Mouse (Mus musculus): ENCODE data around the gene Cnih3.

Cnih3 gene

DNA sequence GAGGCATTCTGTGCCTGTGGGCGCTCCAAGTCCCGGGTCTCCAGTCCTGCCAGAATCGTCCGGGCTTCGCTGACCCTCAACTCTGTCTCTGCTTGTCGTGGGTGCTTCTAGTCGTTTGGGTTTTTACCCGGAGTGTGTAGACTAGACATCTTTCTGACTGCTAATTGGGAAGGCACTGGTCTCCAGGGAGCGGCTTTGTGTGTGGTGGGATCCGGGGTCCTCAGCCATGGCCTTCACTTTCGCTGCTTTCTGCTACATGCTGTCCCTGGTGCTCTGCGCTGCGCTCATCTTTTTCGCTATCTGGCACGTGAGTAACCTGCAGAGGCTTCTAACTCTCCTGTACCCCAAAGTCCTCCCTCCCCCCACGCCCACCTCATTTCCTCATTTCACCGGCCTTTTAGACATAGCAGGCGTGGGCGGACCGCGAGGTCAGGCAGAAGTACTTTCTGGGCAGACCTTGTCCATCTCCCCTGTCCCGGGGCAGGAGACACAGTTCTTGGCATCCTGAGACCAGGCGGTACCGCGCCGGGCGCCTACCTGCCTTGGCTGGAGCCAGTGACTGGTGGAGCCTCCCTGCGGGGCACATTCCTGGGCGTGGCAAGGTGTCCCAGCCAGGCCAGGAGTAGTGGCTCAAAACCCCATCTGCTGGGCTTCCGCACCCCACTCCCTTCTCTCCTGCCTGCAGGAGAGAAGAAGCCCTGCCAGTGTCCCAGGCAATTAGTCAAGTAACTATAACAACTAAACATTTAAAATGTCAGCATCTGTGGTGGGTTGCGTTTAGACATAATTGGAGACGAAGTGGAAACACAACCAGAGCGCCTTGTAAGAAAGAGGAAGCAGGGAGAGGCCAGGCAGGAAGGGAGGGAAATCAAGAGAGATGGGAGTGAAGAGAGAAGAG lies 1.0 kb downstream of the Cnih3 start:
- DNase-seq (ENCODE audit: low read depth, low spot score): no peak

DNA sequence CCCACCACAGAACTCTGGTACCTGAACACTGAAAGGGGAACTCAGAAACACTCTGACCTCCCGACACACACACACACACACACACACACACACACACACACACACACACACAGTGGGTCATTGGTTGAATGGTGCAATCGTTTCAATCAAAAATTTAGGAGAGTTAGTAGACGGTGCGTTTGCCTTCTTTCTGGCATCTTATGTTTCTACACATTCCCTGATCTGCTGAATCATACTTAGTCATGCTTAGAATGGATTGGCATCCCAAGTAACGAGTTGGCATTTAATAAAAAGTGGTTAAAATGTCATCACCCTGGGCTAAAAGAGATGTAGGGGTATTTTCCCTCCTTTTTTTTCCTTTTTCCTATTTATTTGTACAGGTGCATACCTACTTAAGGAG lies 3.3 kb downstream of the Cnih3 start:
- DNase-seq (ENCODE audit: low read depth, low spot score): no peak

DNA sequence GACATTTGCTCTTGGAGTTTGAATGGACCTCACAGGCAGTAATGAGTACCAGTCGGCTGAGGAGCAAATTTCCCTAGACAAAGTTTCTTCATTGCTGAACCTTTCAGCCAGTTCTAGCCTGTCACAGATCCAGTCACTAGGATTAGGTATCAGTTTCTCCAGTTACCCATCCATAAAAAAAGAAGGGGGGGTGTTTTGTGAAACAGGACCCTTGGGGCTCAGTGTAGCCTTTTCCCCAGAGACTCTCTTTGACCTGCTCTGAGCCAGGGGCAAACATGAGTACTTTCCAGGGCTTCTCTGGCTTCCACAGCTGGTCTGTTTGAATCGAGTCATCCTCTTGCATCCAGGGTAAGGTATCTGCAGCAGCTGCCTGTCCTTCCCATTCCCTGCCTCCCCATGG lies 5.4 kb downstream of the Cnih3 start:
- DNase-seq (ENCODE audit: low read depth, low spot score): no peak

DNA sequence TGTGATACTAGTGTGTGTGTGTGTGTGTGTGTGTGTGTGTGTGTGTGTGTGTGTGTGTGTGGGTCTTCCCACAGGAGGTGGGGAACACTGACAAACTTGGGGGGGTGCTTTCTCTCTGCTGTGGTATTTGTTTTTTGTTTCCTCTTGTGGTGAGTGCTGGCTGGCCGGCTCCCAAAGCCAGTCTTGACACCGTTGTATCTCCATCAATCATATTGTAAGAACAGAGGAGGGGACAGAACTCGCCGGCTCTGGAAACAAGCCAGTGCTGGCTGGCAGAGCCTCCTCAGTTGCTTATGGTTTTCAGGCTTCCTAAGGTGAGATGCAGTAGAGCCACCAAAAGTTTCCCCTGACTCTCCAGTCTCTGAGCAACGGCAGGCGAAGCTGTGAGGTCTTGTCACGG lies 6.1 kb downstream of the Cnih3 start:
- no peak for DNase-seq (ENCODE audit: low read depth, low spot score)

DNA sequence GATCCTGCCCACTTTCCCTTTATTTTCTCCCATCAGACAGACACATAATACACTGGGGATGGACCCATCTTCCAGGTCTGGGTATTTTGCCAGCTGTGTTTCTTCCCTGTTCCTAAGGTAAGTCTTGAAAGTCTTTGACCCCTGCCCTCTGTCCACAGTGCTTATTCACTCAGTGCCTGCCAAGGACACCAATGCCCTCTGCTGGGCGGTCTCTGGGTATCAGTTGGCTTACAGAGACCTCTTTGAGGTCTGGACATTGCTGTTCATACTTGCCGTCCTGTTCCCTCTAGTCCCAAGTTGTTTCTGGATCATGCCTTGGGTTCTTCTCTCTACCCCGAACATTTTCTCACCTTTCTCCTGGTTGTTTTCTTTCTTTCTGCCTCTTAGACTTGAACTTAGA lies 8.3 kb downstream of the Cnih3 start:
- no peak for DNase-seq (ENCODE audit: low read depth, low spot score)

DNA sequence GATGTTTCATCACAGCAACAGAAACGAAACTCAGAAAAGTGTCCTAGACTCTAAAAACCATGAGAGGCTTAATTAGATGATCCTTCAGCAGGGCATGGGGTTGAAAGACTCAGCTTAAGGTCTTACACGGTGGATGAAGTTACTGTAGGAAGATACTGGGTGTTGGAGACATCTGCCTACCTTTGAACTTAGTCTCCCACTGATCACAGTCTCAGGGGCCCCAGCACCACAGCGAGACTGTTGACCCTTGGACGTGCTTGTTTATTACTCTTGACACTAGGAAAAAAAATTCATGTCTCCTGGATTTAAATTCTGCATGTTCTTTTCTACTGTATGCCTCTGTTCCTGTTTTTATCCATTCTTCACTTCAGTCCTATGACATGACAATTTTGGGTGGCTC lies 11.6 kb downstream of the Cnih3 start:
- DNase-seq (ENCODE audit: low read depth, low spot score): no peak

DNA sequence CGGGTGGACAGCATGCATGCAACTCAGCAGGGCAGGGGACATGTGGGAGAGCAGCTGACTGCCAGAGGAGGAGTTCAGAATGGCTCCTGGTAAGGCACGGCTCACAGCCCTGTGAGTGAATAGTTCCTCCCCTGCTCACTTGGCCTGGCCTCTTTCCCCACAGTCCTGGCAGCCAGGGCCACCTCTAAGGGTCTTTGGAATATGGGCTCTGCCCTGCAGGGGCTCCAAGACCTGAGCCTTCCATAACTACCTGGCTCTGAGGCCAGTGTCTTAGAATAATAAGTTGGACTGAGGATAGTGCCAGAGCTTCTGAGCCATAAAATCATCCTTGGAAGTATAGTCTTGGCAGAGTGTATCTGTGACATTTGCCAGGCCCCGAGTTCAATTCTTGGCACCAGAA lies 12.9 kb downstream of the Cnih3 start:
- no peak for DNase-seq (ENCODE audit: low read depth, low spot score)

DNA sequence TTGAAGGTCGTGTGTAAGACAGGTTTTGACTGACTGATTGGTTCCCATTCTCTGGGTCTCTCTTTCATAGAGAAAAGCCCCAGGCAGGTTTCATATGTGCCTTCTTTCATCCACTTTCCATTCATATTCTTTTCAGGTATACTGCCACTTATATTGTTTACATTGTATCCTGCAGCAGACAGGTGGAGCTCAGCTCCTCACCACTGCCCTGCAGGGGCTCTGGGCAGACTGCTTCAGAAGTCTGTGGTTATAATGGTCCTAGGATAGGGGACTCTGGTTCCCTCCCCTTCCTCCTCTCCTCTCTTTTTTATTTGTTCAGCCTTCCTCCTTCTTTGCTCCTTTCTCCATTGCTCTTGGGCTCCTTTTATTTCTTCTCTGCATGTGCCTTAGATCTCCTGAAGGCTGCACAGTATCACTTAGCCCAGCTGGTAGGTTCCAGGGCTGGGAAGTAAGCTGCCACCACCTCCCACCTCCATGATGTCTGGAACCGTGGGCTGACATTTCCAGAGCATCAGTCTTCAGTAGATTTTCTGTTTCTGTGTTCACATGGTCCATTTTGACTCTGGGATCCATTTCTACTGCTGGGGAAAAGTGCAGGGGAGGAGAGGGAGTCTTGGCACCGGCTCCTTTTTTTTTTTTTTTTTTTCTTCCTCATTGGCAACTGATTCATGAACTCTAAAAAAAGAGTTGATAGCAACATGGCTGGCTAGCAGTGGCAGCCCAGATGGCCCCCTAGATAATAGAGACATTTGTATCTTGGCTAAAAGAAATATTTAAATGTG lies 16.6 kb downstream of the Cnih3 start:
- DNase-seq (ENCODE audit: low read depth, low spot score): no peak

DNA sequence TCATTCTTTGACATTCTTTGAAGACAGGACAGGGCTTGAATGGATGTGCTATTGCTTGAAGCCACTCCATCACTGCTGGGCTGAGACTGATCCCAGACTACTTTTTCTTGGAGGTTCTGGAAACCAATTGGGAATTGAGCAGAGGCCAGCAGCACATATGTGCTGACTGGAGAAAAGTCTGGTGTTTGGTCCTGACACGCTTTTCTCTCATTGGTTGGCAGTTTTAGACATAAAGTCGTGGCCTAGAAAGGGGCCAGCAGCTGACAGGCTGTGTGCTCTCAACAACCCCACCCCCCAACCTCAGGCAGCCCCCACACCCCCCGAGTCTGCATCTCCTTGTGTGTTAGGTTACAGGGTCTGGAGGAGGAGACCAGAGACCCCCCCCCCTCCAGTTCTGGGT lies 17.9 kb downstream of the Cnih3 start:
- DNase-seq (ENCODE audit: low read depth, low spot score): no peak

DNA sequence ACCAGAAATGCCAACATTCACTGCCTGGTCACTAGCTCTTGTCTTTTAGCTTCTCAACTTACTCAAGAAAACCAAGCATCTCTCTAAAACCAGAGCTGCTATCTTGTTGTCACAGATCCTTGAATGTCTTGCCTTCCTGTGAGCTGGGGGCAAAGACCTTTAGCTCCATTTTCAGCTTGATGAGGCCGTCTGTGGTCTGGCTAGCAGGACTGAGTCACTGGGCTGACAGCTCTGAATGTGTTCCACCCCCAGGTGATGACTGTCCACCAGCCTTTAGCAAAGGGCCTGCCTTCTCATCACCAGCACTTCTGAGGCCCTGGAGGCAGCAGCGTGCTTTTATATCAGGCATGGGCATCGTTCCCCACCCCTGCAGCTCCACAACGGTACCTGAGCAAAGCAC lies 18.8 kb downstream of the Cnih3 start:
- DNase-seq (ENCODE audit: low read depth, low spot score): no peak

DNA sequence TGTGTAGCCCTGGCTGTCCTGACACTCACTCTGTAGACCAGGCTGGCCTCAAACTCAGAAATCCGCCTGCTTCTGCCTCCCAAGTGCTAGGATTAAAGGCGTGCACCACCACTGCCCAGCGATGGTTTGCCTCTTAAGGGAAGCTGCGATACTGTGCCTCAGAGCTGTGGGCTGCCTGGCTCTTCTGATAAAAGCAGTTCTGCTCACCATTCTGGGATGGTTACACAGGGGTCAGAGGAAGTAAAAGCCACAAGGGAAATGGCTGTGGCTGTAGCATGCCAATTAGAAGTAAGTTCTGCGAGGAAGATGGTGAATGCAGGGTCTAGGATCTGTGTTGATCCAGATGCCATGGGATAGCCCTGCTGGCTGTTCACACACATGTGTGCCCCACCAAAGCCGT lies 19.9 kb downstream of the Cnih3 start:
- DNase-seq (ENCODE audit: low read depth, low spot score): no peak

DNA sequence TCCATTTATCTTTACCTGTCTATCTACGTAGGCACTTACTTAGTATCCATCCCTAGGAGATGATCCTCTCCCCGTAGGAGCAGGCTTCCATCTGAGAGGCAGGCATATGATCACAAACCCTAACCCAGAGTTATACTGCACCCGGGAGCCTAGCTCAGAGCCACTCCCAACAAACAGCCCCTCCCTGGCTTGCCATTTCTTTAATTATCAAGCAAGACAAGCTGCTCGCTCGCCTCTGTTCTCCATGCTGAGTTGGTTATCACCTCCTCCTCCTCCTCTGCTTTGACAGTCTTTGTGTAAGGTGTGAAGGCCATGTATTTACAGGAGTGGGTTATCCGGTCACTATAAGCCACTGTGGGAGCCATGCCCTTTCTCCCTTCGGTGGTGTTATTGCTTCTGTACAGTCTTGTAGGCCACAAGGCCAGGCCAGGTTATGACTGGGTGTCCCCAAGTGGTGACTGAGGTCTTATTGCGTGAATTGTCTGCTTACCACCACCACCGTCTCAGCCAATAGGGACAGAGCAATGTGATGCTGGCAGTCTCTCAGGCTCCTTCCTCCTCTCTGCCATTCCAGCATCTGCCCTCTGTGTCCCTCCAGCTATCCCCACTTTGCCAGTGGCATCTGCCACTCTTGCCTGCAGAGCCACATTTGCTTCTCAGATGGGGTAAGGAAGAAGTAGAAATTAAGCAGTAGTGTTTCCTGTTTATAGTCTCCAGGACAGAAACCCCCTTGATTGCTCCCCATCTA lies 22.4 kb downstream of the Cnih3 start:
- no peak for DNase-seq (ENCODE audit: low read depth, low spot score)

DNA sequence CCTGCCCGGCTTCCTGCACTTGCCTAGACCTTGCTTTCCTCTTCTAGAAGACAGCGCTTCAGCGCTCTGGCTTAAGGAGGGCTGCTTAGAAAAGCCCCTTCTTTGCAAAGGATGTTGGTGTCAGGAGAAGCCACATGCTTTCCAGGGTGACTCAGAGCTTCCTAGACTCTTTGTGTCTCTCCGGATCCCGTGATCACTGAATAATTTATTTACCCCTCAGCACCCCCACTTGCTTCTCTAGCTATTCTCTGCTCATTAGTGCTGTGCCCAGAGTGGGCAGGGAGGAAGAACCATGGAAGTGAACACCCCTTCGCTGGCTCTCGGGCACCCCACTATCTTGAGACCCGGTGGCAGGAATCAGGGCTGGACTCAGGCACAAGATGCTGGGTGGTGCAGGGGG lies 24.0 kb downstream of the Cnih3 start:
- no peak for DNase-seq (ENCODE audit: low read depth, low spot score)

DNA sequence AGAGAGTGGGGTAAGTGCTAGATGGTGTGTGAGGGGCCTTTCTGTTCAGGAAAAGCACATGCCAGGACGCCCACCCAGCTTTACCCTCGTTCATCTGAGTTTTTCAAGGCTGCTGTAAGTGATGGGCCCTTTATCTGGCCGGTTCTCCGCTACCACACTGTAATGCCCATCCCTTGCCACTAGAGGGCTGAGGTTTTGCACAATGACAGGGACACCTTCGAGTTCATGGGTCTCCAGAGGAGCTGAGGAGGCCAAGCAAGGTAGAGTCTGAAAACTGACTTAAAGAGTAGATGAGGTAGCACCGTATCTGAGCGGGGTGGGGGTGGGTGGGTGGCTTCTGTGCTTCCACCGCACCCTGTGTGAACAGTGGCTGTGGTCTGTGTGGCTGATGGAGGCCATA lies 27.2 kb downstream of the Cnih3 start:
- no peak for DNase-seq (ENCODE audit: low read depth, low spot score)

DNA sequence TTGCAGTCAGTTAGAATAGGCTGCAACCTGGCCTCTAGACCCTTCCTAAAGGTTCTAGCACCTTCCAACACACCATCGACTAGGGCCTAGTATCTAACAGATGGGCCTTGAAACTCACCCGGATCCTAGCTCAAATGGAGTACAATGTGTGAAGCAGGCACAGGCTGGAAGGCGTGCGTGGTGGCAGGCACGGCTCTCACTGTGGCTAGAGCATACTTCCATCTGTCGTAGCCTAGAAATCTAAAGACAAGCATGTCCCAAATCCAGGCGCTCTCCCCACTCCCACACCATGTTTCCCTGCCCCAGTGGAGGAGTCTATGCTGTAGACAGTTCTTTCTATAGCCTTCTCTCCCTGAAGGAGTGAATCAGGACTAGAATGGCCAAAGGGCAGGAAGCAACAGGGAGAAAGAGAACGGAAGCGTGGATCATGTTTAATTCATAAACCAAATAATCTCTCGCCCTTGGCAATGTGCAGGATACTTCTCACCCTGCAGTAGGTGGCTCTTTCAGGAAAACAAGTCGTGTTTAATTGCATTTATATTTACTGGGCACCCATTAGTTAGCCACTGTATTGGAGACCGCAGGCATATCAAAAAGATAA lies 29.1 kb downstream of the Cnih3 start:
- DNase-seq (ENCODE audit: low read depth, low spot score): no peak

DNA sequence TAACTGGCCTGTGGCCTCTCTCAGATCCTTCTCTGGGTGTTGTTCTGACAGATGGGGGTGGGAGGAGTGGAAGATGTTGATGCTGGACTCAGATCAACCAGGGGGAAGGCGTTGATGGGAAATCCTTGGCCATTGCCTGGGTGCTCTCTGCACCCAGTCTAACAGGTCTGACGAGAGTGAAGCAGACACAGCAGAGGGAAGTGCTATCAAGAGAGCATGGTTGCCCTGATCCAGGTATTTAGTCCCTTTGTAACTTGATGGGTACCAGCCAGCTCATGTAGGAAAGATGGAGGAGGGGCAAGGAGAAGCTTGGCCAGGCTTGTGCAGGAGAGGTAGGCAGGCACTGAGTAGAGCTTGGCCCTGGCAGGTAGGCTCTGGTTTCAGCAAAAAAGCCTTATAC lies 36.8 kb downstream of the Cnih3 start:
- no peak for DNase-seq (ENCODE audit: low read depth, low spot score)

DNA sequence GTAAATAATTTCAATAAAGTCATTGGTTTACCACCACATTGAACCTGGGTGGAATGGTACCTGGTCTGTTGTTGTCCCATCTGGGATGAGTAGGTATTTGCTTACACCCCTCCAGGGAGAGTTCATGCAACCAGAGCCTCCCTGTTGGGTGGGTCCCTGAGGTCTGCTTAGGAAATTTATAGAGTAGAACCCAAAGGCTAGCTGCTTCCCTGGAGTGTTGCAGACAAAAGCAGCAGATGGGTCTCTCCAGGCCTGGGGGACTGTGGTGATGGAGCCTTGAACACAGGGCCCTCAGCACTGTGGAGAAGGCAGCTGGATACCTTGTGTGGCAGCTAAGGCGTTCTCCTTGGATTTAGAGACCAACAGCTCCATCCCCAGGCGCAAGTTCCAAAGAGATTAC lies 40.1 kb downstream of the Cnih3 start:
- DNase-seq (ENCODE audit: low read depth, low spot score): no peak

DNA sequence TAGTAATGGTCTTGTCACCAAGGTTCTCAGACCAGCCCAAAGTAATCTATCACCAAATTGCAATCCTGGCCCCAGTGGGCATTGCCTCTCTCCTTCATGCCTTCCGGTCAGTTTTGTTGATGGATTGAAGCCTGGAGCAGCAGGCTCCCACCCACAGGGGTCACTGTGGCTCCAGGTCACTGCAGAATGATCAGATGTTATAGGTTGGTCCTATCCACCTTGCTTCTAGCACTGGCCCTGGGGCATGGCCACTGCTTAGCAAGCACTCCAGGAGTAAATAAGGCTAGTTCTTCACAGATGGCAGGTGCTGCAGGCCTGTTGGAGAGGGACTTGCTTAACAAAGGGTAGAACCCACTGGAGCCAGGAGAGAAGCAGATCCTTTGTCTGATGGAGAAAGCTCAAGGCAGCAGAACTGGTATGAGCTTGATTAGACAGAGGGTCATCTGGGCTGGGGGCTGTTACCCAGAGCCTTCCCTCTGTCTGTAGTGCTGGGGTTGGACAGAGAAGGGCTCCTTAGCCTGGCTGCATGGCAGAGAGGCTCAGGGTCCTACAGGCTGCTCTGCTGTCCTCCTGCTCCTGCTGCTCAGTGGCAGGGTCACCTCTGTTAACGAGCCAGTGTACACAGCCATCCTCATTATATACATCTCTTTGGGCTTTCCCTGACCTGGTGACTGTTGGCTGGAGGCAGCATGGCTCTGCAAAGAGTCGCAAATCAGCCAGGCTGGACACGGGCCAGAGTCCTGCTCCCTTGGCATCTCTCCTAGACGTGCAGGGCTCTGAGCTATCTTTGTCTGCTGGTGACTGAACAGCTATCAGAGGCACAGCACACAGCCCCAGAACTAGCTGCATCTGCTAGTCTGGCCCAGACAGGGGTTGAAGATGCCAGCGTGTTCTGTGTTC lies 41.1 kb downstream of the Cnih3 start:
- no peak for DNase-seq (ENCODE audit: low read depth, low spot score)

DNA sequence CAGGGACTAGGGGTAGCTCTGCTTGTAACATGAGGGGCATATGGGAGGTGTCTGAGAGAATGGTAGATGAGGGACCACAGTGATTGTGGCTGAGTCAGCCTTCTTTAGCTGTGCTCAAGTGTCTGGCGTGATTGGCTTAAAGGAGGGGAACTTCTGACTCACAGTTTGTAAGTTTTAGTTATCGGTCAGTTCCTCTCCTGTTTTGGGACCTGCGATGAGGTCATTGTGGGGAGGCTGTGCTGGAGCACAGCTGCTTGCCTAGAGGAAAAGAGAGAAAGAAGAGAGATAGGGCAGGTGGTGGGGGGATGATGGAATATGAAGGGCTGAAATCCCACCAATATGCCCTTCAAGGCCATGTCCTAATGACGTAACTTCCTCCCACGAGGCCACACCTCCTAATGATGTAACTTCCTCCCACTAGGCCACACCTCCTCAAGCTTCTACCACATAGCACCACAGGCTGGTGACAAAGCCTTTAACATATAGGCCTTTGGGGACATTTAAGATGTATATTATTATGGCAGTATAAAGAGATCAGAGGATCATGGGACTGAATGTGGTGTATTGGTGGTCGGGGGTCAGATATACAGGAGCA lies 42.9 kb downstream of the Cnih3 start:
- no peak for DNase-seq (ENCODE audit: low read depth, low spot score)

DNA sequence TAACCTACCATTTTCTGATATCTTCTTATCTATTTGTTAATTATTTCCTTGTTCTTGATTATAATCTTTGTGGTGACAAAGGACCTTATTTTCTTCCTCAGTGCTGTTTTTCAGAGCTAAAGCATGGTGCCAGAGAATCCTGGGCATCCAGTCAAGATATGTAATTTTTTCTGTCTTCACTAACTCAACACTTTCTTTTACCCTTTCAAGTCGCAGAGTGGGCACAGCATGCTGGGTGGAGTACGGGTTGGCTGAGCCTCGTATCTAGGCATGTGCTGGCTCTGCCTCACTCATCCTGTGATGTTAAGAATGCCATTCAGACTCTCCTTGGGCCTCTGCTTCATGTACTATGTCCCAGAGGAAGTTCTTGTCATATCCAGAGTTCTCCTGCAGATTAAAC lies 46.8 kb downstream of the Cnih3 start:
- DNase-seq (ENCODE audit: low read depth, low spot score): peak; percentile 61

DNA sequence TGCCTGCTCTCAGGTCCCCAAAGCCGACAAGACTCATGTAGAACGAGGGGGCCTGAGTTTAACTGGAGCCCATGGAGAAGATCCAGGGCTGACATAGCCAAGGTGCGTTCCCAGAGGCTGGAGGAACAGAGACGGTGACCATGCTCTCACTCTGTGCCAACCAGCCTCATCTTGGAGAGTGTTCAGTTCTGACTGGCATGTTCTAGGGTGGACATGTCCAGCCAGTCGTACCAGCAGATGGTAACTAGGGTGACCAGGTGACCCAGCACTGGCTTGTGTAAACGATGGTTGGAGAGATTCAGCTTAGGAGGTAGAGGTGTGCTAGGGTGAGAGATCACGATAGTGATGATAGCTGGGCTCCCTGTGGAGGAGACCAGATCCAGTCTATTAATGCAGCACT lies 50.6 kb downstream of the Cnih3 start:
- no peak for DNase-seq (ENCODE audit: low read depth, low spot score)
